Mouse (Mus musculus) lung, embryonic 15.5 days (tissue): Measurements from ENCODE around the gene Fgf5. TPM values are rescaled to one million over a fixed set of nuclear protein-coding genes. Genes with fewer than 3 reads are reported as not detected.

Source experiments
- ATAC-seq: fragments of 200-750 bp; cut with Nextera tagmentation; 2 replicates; pipeline ENCODE4 v1.8.0; 2017; ENCODE audit warnings: moderate number of reproducible peaks, borderline replicate concordance; ENCODE audit not compliant: low FRiP score, low TSS enrichment; ENCODE audit errors: extremely low read depth
- H3K27ac ChIP-seq: fragments of 300-500 bp; sonication (generic); 2 replicates; pipeline ENCODE4 v1.5.1; 2015; ENCODE audit warnings: moderate library complexity, mild to moderate bottlenecking, inconsistent platforms
- H3K27me3 ChIP-seq: fragments of 300-500 bp; sonication (generic); 2 replicates; pipeline ENCODE4 v1.6.1; 2015; ENCODE audit warnings: inconsistent platforms
- H3K36me3 ChIP-seq: fragments of 300-500 bp; sonication (generic); 2 replicates; pipeline ENCODE4 v1.6.1; 2015; ENCODE audit warnings: inconsistent platforms
- H3K4me1 ChIP-seq: fragments of 300-500 bp; sonication (generic); 2 replicates; pipeline ENCODE4 v1.6.1; 2015; ENCODE audit warnings: inconsistent platforms
- H3K4me2 ChIP-seq: fragments of 300-500 bp; sonication (generic); 2 replicates; pipeline ENCODE4 v1.6.1; 2015; ENCODE audit warnings: inconsistent platforms, mild to moderate bottlenecking, moderate library complexity
- H3K4me3 ChIP-seq: fragments of 300-500 bp; sonication (generic); 2 replicates; pipeline ENCODE4 v1.5.1; 2015; ENCODE audit warnings: mild to moderate bottlenecking, inconsistent platforms
- H3K9ac ChIP-seq: fragments of 300-500 bp; sonication (generic); 2 replicates; pipeline ENCODE4 v1.6.1; 2015; ENCODE audit warnings: inconsistent platforms
- H3K9me3 ChIP-seq: fragments of 300-500 bp; sonication (generic); 2 replicates; pipeline ENCODE4 v1.6.1; 2016; ENCODE audit warnings: inconsistent platforms
- WGBS: fragments of 180-500 bp; shearing (Covaris S2); methylation state at CpG from one replicate; pipeline ENCODE4 v1.1.7; 2015; 5-methylcytosine and 5-hydroxymethylcytosine counted together
- polyA plus RNA-seq: library from polyadenylated mRNA; unstranded; fragments of >200 nt; fragmentation: Nextera tagmentation; extraction: Ambion mirVana; gene quantifications from 2 replicates; pipeline ENCODE4 v1.2.1, GENCODE M21; 2015

Fgf5 gene
- polyA plus RNA-seq, 1 experiment from 2014 or later, result 0.64 TPM

DNA sequence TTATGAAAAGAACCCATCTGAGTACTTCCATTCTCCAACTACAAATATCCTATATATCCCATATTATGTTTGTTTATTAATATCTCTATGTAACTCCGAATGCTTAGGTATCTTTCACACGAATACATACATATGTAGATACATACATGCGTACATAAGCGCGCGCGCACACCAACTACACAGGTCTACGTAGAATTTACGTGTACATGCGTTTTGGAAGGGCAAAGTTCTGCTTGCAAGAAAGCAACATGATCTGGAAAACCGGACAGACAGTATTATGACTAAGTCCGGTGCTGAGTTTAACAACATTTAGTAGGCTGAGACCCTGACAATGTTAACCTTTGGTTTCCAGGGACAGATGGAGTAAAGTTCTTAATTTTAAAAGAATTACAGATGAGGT, 1.2 kb downstream of the Fgf5 start:
- Histone ChIP-seq H3K27me3 (peaks cover 59% of the 10 kb centered on the region), H3K4me3 (no peak overlapping the region), H3K9me3 (no peaks in the 10 kb centered on the region), H3K27ac (no peak overlapping the region), H3K4me2 (no peak overlapping the region; the same call in 1 of the 2 replicates), H3K36me3 (no peaks in the 10 kb centered on the region), H3K9ac (no peak overlapping the region), H3K4me1 (peaks cover 16% of the 10 kb centered on the region)
- WGBS, result 2% methylated on average over 12 of the region's 12 CpGs
- no peak for ATAC-seq

- Histone ChIP-seq H3K4me3 (no peak overlapping the region), H3K36me3 (no peaks in the 10 kb centered on the region), H3K4me2 (peak overlapping the region; percentile 22; the same call in 1 of the 2 replicates), H3K27ac (no peak overlapping the region), H3K27me3 (peaks cover 55% of the 10 kb centered on the region), H3K9ac (no peak overlapping the region), H3K4me1 (peaks cover 16% of the 10 kb centered on the region), H3K9me3 (no peaks in the 10 kb centered on the region)
- 6% methylated on average over 18 of the region's 18 CpGs for WGBS
- ATAC-seq, result no peak
These were observed 1.9 kb downstream of the Fgf5 start for GRCm38 (mm10) chr5:98255760-98256490.

DNA sequence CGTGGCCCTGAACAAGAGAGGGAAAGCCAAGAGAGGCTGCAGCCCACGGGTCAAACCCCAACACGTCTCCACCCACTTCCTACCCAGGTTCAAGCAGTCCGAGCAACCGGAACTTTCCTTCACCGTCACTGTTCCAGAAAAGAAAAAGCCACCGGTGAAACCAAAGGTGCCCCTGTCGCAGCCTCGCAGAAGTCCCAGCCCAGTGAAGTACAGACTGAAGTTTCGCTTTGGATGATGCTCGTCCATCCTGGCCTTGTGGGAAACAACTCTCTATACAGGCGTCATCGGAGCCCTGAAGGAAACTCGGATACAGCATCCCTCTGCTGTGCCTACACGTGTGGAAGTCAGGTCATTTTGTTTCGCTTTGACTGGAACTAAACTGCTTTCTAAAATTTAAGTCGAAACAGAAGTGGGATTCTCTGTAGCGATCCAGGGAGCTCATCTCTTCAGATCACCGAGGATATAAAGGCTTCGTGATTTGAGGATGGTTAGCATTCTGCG, 21.4 kb downstream of the Fgf5 start:
- Histone ChIP-seq H3K9ac (no peak overlapping the region), H3K4me2 (no peak overlapping the region), H3K9me3 (no peaks in the 10 kb centered on the region), H3K36me3 (no peaks in the 10 kb centered on the region), H3K4me3 (no peak overlapping the region), H3K27me3 (no peaks in the 10 kb centered on the region), H3K27ac (no peak overlapping the region), H3K4me1 (no peaks in the 10 kb centered on the region)
- no peak for ATAC-seq
- 85% methylated on average over 21 of the region's 21 CpGs for WGBS

- 62% methylated on average over 9 of the region's 9 CpGs for WGBS
- Histone ChIP-seq H3K4me1 (0 out of 2 replicates have a peak, but pooled peaks cover 2% of the 10 kb centered on the region), H3K9ac (no peak overlapping the region), H3K27me3 (no peaks in the 10 kb centered on the region), H3K36me3 (no peaks in the 10 kb centered on the region), H3K27ac (no peak overlapping the region), H3K4me2 (no peak overlapping the region), H3K9me3 (no peaks in the 10 kb centered on the region), H3K4me3 (no peak overlapping the region)
- no peak for ATAC-seq
These were observed 28.0 kb downstream of the Fgf5 start for GRCm38 (mm10) chr5:98281993-98282392.

DNA sequence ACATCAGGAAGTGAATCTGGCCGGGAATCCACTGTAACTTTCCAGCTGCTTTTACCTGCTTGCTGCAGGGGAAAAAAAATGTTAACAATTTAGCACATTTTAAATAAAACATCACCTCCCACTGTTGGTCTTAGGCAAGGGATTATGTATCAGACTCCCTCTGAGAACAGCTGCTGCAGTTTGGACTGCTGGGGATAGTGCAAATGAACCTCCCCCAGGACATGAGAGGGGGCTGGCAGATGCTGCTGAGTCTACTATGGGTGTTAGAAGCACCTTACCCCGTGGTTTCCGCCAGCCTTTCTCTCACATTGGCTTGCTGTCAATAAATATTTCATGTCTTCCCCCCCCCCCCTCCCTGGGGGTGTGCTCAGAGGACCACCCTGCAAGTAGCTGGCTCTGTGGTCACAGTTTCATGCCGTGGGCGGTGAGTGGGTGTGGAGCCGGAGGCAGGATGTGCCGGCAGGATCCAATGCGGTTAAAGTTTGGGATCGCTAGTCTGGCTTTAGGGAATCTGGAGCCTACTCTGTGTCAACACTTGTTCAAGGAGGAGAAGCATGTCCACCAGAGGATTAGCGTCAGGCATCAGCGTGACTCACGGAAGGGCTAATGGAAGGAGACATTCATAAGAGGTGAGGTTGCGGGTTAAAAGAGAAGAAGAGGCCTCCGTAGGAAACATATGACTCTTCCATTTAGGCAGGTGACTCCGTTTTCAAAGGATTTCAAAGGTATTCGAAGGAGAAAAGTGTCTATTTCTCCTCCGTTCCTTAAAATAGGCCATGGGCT, 29.9 kb downstream of the Fgf5 start:
- Histone ChIP-seq H3K27ac (no peak overlapping the region), H3K4me1 (0 out of 2 replicates have a peak, but pooled peaks cover 2% of the 10 kb centered on the region), H3K9me3 (no peaks in the 10 kb centered on the region), H3K9ac (no peak overlapping the region), H3K4me2 (peak overlapping the region; percentile 15; the same call in 1 of the 2 replicates), H3K27me3 (no peaks in the 10 kb centered on the region), H3K36me3 (no peaks in the 10 kb centered on the region), H3K4me3 (no peak overlapping the region)
- WGBS, result 27% methylated on average over 17 of the region's 17 CpGs
- ATAC-seq, result peak; percentile 42; the same call in 1 of the 2 replicates

DNA sequence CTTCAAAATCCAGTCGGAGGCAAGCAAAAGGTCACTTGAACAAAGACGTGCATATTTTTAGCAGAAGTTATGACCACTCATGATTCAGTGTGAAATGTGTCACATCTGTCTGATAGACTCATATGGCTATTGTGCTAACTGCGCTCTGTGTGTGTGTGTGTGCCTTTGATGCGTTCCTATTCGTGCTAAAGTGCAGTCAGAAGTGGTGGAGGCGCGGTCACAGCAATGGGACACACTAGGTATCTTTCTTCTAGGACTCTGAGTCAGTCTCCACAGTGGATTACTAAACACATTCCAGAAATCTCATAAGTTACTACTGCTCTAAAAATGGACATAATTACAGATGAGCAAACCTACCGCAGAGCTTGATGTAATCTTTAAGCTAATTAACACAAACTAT, 36.7 kb downstream of the Fgf5 start:
- H3K4me2 ChIP-seq, result no peak overlapping the region
- WGBS, result 78% methylated on average over 8 of the region's 8 CpGs
- no peak overlapping the region for H3K4me3 ChIP-seq
- no peaks in the 10 kb centered on the region for H3K9me3 ChIP-seq
- peaks cover 44% of the 10 kb centered on the region for H3K27me3 ChIP-seq
- H3K9ac ChIP-seq, result no peak overlapping the region
- H3K36me3 ChIP-seq, result no peaks in the 10 kb centered on the region
- H3K4me1 ChIP-seq, result no peaks in the 10 kb centered on the region
- no peak for ATAC-seq
- H3K27ac ChIP-seq, result no peak overlapping the region

- Histone ChIP-seq H3K27ac (no peak overlapping the region), H3K4me1 (no peaks in the 10 kb centered on the region), H3K4me2 (peak overlapping the region; percentile 29), H3K9ac (no peak overlapping the region), H3K4me3 (peak overlapping the region; percentile 0; the same call in 1 of the 2 replicates), H3K36me3 (no peaks in the 10 kb centered on the region), H3K9me3 (no peaks in the 10 kb centered on the region), H3K27me3 (peaks cover 44% of the 10 kb centered on the region)
- 3% methylated on average over 19 of the region's 19 CpGs for WGBS
- no peak for ATAC-seq
These were observed 38.5 kb downstream of the Fgf5 start for GRCm38 (mm10) chr5:98292388-98293048.

GRCm38 (mm10) chr5:98293049-98293715, 39.2 kb downstream of the Fgf5 start:
- no peak for ATAC-seq
- H3K9me3 ChIP-seq, result no peaks in the 10 kb centered on the region
- 3% methylated on average over 12 of the region's 12 CpGs for WGBS
- H3K27me3 ChIP-seq, result peaks cover 44% of the 10 kb centered on the region
- H3K9ac ChIP-seq, result no peak overlapping the region
- H3K4me3 ChIP-seq, result peak overlapping the region; percentile 0; the same call in 1 of the 2 replicates
- no peaks in the 10 kb centered on the region for H3K4me1 ChIP-seq
- H3K4me2 ChIP-seq, result peak overlapping the region; percentile 29
- no peak overlapping the region for H3K27ac ChIP-seq
- no peaks in the 10 kb centered on the region for H3K36me3 ChIP-seq

DNA sequence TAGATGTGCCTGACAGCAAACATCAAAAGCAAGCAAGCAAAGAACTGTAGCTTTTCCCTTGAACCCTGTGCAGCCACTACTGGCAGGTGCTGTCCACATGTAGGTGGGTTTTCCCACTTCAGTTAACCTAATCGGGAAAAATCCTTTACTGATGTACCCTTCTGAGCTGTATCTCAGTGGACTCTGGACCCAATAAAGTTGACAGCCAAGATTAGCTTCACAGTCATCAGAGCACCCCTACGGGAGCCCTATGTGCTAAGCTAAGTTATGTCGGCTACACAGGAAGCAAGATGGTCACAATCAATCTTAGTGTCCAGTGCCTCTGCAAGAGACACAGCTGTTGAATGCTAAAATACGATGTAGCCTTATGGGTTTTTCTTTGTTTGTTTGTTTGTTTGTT, 46.1 kb downstream of the Fgf5 start:
- ATAC-seq, result no peak
- WGBS, result 62% methylated on average over 4 of the region's 4 CpGs
- no peaks in the 10 kb centered on the region for H3K9me3 ChIP-seq
- no peak overlapping the region for H3K4me3 ChIP-seq
- no peak overlapping the region for H3K27ac ChIP-seq
- H3K9ac ChIP-seq, result no peak overlapping the region
- H3K27me3 ChIP-seq, result no peaks in the 10 kb centered on the region
- no peak overlapping the region for H3K4me2 ChIP-seq
- no peaks in the 10 kb centered on the region for H3K4me1 ChIP-seq
- H3K36me3 ChIP-seq, result no peaks in the 10 kb centered on the region

GRCm38 (mm10) chr5:98305673-98306072, 51.7 kb downstream of the Fgf5 start:
- H3K4me2 ChIP-seq, result no peak overlapping the region
- no peak for ATAC-seq
- no peaks in the 10 kb centered on the region for H3K9me3 ChIP-seq
- H3K9ac ChIP-seq, result no peak overlapping the region
- H3K27ac ChIP-seq, result no peak overlapping the region
- no peaks in the 10 kb centered on the region for H3K36me3 ChIP-seq
- no peaks in the 10 kb centered on the region for H3K27me3 ChIP-seq
- H3K4me1 ChIP-seq, result no peaks in the 10 kb centered on the region
- 54% methylated on average over 4 of the region's 4 CpGs for WGBS
- H3K4me3 ChIP-seq, result no peak overlapping the region

DNA sequence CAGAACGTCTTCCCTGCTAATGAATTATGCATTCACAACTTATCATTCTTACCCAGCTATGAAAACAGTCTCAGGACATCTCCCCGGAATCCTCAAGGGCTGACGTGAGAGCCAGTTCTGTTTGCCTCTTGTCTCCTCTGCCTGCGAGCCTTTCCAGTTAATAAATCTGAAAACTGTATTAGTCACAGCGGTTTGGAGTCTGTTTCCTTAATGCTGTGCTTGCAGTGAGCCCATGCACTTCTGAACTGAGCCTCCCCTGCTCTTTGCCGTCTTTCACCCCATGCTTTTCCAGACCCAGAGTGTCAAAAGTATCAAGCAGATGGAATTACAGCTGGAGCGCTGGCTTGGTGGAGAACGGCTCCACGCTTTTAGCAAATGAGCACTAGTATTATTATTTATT, 52.5 kb downstream of the Fgf5 start:
- H3K9me3 ChIP-seq, result no peaks in the 10 kb centered on the region
- H3K4me1 ChIP-seq, result no peaks in the 10 kb centered on the region
- H3K4me3 ChIP-seq, result no peak overlapping the region
- WGBS, result 39% methylated on average over 9 of the region's 9 CpGs
- H3K27ac ChIP-seq, result no peak overlapping the region
- no peak overlapping the region for H3K4me2 ChIP-seq
- H3K9ac ChIP-seq, result no peak overlapping the region
- ATAC-seq, result no peak
- H3K36me3 ChIP-seq, result no peaks in the 10 kb centered on the region
- H3K27me3 ChIP-seq, result no peaks in the 10 kb centered on the region
